10 mouse cellular contexts compared by ENCODE assay signal in the genomic region with DNA sequence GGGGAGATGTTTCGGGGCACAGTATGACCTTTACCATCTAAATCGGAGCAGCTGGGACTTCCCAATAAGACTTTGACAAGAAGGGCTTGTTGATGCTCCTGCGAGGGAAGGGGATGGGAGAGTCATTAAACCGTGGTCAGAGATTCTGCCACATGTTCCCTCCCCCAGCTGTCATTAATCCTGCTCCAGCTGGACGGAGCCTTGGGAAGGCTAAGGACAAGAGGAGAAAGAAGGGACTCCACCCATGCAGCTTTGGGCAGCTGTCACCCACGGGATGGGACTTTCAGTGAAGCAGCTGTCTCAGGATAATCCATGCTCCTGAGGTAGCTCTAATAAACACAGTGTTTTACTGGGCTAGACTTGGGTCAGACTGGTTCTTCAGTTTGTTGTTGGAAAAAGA.
DNase-seq lines count a peak whose midpoint lies in the region; ATAC-seq and TF ChIP-seq lines count a peak whose summit lies in the region.
"Had no signal": no experiment of that assay in that cellular context is flagged by ENCODE, and none has a peak within 500 bp of the region (broad histone marks: within the 10 kb centered on the region; RNA-seq: fewer than 3 reads in every experiment).

No protein-coding gene starts in this region.

- DNase-seq in intestine, embryonic 14.5 days (ENCODE audit: low spot score), result no peak
- DNase-seq in cerebellum, postnatal 36 days, result no peak
- no peak for DNase-seq in adrenal gland, adult (ENCODE audit: inconsistent age in 2 of 2, low spot score in 1 of 2)
- DNase-seq: cerebellum, adult 9-11 months had no signal

- H3K27me3 ChIP-seq in intestine, embryonic 14.5 days (replicated peaks; ENCODE audit: control insufficient read depth, insufficient read depth, low read length), result no peaks in the 10 kb centered on the region
- H3K27me3 ChIP-seq in intestine, postnatal 0 days (replicated peaks; ENCODE audit: control insufficient read depth, insufficient read depth, low read length), result no peaks in the 10 kb centered on the region
- no peaks in the 10 kb centered on the region for H3K27me3 ChIP-seq in embryonic facial prominence, embryonic 15.5 days
- no peaks in the 10 kb centered on the region for H3K27me3 ChIP-seq in kidney, embryonic 16.5 days (ENCODE audit: insufficient read depth, low read length)
- H3K27me3 ChIP-seq in myocyte (ENCODE audit: control insufficient read depth, insufficient read depth, insufficient read length), result no peaks in the 10 kb centered on the region

- H3K4me1 ChIP-seq in intestine, embryonic 14.5 days (replicated peaks; ENCODE audit: control insufficient read depth, insufficient read depth, low read length), result peaks cover 30% of the 10 kb centered on the region
- H3K4me1 ChIP-seq in intestine, postnatal 0 days (replicated peaks; ENCODE audit: control insufficient read depth, insufficient read depth, low read length), result no peaks in the 10 kb centered on the region; the same call in 1 of the 2 replicates
- peaks cover 7% of the 10 kb centered on the region; the same call in 1 of the 2 replicates for H3K4me1 ChIP-seq in embryonic facial prominence, embryonic 15.5 days
- peaks cover 46% of the 10 kb centered on the region for H3K4me1 ChIP-seq in kidney, embryonic 16.5 days (ENCODE audit: insufficient read depth, low read length)

- H3K4me2 ChIP-seq in intestine, embryonic 14.5 days (ENCODE audit: low read length), result no peak overlapping the region
- H3K4me2 ChIP-seq in intestine, postnatal 0 days (replicated peaks; ENCODE audit: low read depth), result no peak overlapping the region
- H3K4me2 ChIP-seq in embryonic facial prominence, embryonic 15.5 days (replicated peaks), result no peak overlapping the region
- no peak overlapping the region for H3K4me2 ChIP-seq in kidney, embryonic 16.5 days (replicated peaks; ENCODE audit: low read depth, low read length)
- peak overlapping the region; percentile 42 for H3K4me2 ChIP-seq in myocyte (ENCODE audit: low read depth)

- H3K9me3 ChIP-seq in intestine, embryonic 14.5 days (ENCODE audit: control insufficient read depth, low read length), result no peaks in the 10 kb centered on the region
- no peaks in the 10 kb centered on the region for H3K9me3 ChIP-seq in intestine, postnatal 0 days (ENCODE audit: control insufficient read depth)
- no peaks in the 10 kb centered on the region for H3K9me3 ChIP-seq in embryonic facial prominence, embryonic 15.5 days (replicated peaks)
- no peaks in the 10 kb centered on the region; the same call in 1 of the 2 replicates for H3K9me3 ChIP-seq in kidney, embryonic 16.5 days (ENCODE audit: low read length)

- H3K9ac ChIP-seq in intestine, embryonic 14.5 days (ENCODE audit: low read length), result no peak overlapping the region
- no peak overlapping the region for H3K9ac ChIP-seq in intestine, postnatal 0 days (ENCODE audit: low read depth, low read length)
- H3K9ac ChIP-seq in embryonic facial prominence, embryonic 15.5 days, result no peak overlapping the region
- H3K9ac ChIP-seq in kidney, embryonic 16.5 days (replicated peaks; ENCODE audit: low read length), result no peak overlapping the region

- no peak for ATAC-seq in intestine, embryonic 14.5 days (replicated peaks; ENCODE audit: low FRiP score, low TSS enrichment, low read depth)
- no peak for ATAC-seq in intestine, postnatal 0 days
- peak; percentile 35; the same call in 1 of the 2 replicates for ATAC-seq in embryonic facial prominence, embryonic 15.5 days (ENCODE audit: insufficient number of reproducible peaks, low FRiP score, low TSS enrichment, low read depth)
- ATAC-seq in kidney, embryonic 16.5 days (ENCODE audit: low FRiP score, low TSS enrichment), result peak; percentile 69
- ATAC-seq in granulocyte monocyte progenitor cell, adult 5-6 weeks (replicated peaks; ENCODE audit: poor library complexity, severe bottlenecking), result no peak

- H3K27ac ChIP-seq in intestine, embryonic 14.5 days (ENCODE audit: low read depth), result peak overlapping the region; percentile 41; the same call in 1 of the 2 replicates
- no peak overlapping the region for H3K27ac ChIP-seq in intestine, postnatal 0 days (ENCODE audit: low read depth, low read length)
- no peak overlapping the region for H3K27ac ChIP-seq in embryonic facial prominence, embryonic 15.5 days (replicated peaks)
- H3K27ac ChIP-seq in kidney, embryonic 16.5 days (ENCODE audit: low read length), result peak overlapping the region; percentile 48; the same call in 1 of the 2 replicates
- H3K27ac ChIP-seq: heart, adult 2 months had no signal

- no peaks in the 10 kb centered on the region for H3K79me2 ChIP-seq in myocyte (ENCODE audit: control insufficient read depth, insufficient read depth)

- no peaks in the 10 kb centered on the region for H3K36me3 ChIP-seq in intestine, embryonic 14.5 days (ENCODE audit: control insufficient read depth, insufficient read depth, low read length)
- no peaks in the 10 kb centered on the region for H3K36me3 ChIP-seq in intestine, postnatal 0 days (ENCODE audit: control insufficient read depth, insufficient read depth)
- 0 out of 2 replicates have a peak, but pooled peaks cover 3% of the 10 kb centered on the region for H3K36me3 ChIP-seq in embryonic facial prominence, embryonic 15.5 days
- H3K36me3 ChIP-seq in kidney, embryonic 16.5 days (ENCODE audit: insufficient read depth, low read length), result no peaks in the 10 kb centered on the region; the same call in 1 of the 2 replicates
- H3K36me3 ChIP-seq in myocyte (ENCODE audit: control insufficient read depth, insufficient read depth), result no peaks in the 10 kb centered on the region

- TF ChIP-seq POLR2A in myocyte (IDR thresholded peaks at IDR 0.05; ENCODE audit: insufficient read length, low read depth), result no peak

- no peak overlapping the region for H3K4me3 ChIP-seq in intestine, embryonic 14.5 days (ENCODE audit: low read depth, low read length)
- no peak overlapping the region for H3K4me3 ChIP-seq in intestine, postnatal 0 days (ENCODE audit: low read depth, low read length)
- H3K4me3 ChIP-seq in embryonic facial prominence, embryonic 15.5 days (replicated peaks), result no peak overlapping the region
- no peak overlapping the region for H3K4me3 ChIP-seq in kidney, embryonic 16.5 days (ENCODE audit: low read length)
- no peak overlapping the region for H3K4me3 ChIP-seq in myocyte
- H3K4me3 ChIP-seq: heart, adult 2 months had no signal

- no peak for TF ChIP-seq CTCF in intestine, postnatal 0 days (IDR thresholded peaks at IDR 0.05; ENCODE audit: low read depth)

- no peak overlapping the region for H3ac ChIP-seq in myocyte (ENCODE audit: control insufficient read depth, insufficient read length)

- 27% methylated on average over 6 of the region's 6 CpGs for WGBS in intestine, embryonic 14.5 days
- 39% methylated on average over 6 of the region's 6 CpGs for WGBS in intestine, postnatal 0 days
- 42% methylated on average over 6 of the region's 6 CpGs for WGBS in embryonic facial prominence, embryonic 15.5 days
- 27% methylated on average over 6 of the region's 6 CpGs for WGBS in kidney, embryonic 16.5 days

TF ChIP-seq in myocyte, 11 proteins besides CTCF, POLR2A, EP300 and RAD21:
- TF ChIP-seq SRF (IDR thresholded peaks at IDR 0.05; ENCODE audit: control insufficient read depth, insufficient read length, low read depth) (no peak), E2F4 (IDR thresholded peaks at IDR 0.05; ENCODE audit: insufficient read depth) (no peak), CEBPB (IDR thresholded peaks at IDR 0.05; ENCODE audit: insufficient read depth, poor library complexity, severe bottlenecking) (no peak), MYOG (IDR thresholded peaks at IDR 0.05; ENCODE audit: control insufficient read depth in 1 of 3, insufficient read depth in 1 of 3, insufficient read length in 2 of 3, low read depth in 2 of 3) (peak; percentile 86 to 100 (median 99)), TCF12 (IDR thresholded peaks at IDR 0.05; ENCODE audit: insufficient read depth, poor library complexity, severe bottlenecking) (peak; percentile 98), MYOD1 (IDR thresholded peaks at IDR 0.05; ENCODE audit: control insufficient read depth in 1 of 3, insufficient read length in 2 of 3, low read depth in 2 of 3) (peak; percentile 95 to 99 (median 98)), TCF3 (IDR thresholded peaks at IDR 0.05; ENCODE audit: insufficient read length, low read depth) (peak; percentile 87)
TF ChIP-seq in myocyte: peak in this region for 4.

Comparison
In these comparisons a context has a peak if more than half of its experiments do, and no peak if none do; other contexts are left out.
1. H3K27ac ChIP-seq: peak in intestine, embryonic 14.5 days (single experiment) and kidney, embryonic 16.5 days (single experiment); none in intestine, postnatal 0 days (single experiment) and embryonic facial prominence, embryonic 15.5 days (single experiment).
2. ATAC-seq: peak in embryonic facial prominence, embryonic 15.5 days (single experiment) and kidney, embryonic 16.5 days (single experiment); none in intestine, embryonic 14.5 days (single experiment), intestine, postnatal 0 days (single experiment) and granulocyte monocyte progenitor cell, adult 5-6 weeks (single experiment).